Mouse (Mus musculus): ENCODE measurements around the gene Corin. TPM values are rescaled to one million over a fixed set of nuclear protein-coding genes. Genes with fewer than 3 reads are reported as not detected.

Gene Corin
- polyA plus RNA-seq, 1 experiment: not detected

DNA sequence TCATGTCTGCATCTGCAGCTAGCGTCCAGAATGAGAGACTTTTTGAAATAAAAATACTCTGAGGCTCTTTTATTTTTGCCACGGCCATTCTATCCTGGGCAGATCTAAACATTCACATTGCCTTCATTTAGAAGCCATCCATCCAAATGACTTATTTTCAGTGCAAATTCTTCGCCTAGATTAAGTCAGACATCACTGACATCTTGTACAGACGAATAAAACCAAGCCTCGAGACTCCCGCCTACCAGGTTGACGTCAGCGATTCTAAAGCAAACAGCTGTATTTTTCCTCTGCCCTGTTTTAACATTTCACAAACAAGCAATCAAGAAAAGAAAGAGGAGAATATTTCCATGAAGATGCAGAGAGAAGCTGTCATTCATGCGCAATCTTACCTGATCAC, 100.9 kb downstream of the Corin start:
- Histone ChIP-seq H3K4me1 (ENCODE audit: control insufficient read depth, insufficient read depth, low read length) (no peaks in the 10 kb centered on the region), H3K27ac (ENCODE audit: insufficient read depth, low read length) (no peak overlapping the region), H3K4me3 (ENCODE audit: insufficient read depth, low read length) (no peak overlapping the region)
- TF ChIP-seq CTCF (IDR thresholded peaks at IDR 0.05; ENCODE audit: borderline replicate concordance, insufficient read depth, low read length): no peak
- TF ChIP-seq POLR2A (IDR thresholded peaks at IDR 0.05; ENCODE audit: low read depth, low read length): no peak

DNA sequence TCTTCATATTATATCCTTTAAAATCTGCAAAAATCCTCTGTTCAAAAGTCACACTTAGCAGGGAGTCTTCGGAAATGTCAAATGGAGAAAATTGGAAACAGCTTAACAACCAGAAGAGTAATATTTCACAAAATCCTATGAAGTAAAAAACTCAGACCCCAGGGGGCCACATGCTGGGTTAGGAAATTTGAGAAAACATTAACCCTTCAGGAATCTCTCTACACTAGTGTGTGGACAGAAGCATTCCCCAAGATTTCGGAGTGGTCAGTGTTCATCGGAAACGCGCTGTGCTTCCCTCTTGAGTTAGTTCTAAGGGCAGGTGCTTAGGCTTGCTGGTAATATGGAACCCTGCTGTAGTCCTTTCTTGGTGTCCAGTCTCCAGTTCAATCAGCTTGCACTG, 101.4 kb downstream of the Corin start:
- no peaks in the 10 kb centered on the region for H3K4me1 ChIP-seq (ENCODE audit: control insufficient read depth, insufficient read depth, low read length)
- no peak for TF ChIP-seq CTCF (IDR thresholded peaks at IDR 0.05; ENCODE audit: borderline replicate concordance, insufficient read depth, low read length)
- TF ChIP-seq POLR2A (IDR thresholded peaks at IDR 0.05; ENCODE audit: low read depth, low read length): no peak
- no peak overlapping the region for H3K27ac ChIP-seq (ENCODE audit: insufficient read depth, low read length)
- no peak overlapping the region for H3K4me3 ChIP-seq (ENCODE audit: insufficient read depth, low read length)

GRCm38 (mm10) chr5:72401778-72402177, 102.5 kb downstream of the Corin start:
- Histone ChIP-seq H3K4me3 (ENCODE audit: insufficient read depth, low read length) (no peak overlapping the region), H3K27ac (ENCODE audit: insufficient read depth, low read length) (no peak overlapping the region), H3K4me1 (ENCODE audit: control insufficient read depth, insufficient read depth, low read length) (no peaks in the 10 kb centered on the region)
- TF ChIP-seq CTCF (IDR thresholded peaks at IDR 0.05; ENCODE audit: borderline replicate concordance, insufficient read depth, low read length): no peak
- no peak for TF ChIP-seq POLR2A (IDR thresholded peaks at IDR 0.05; ENCODE audit: low read depth, low read length)

DNA sequence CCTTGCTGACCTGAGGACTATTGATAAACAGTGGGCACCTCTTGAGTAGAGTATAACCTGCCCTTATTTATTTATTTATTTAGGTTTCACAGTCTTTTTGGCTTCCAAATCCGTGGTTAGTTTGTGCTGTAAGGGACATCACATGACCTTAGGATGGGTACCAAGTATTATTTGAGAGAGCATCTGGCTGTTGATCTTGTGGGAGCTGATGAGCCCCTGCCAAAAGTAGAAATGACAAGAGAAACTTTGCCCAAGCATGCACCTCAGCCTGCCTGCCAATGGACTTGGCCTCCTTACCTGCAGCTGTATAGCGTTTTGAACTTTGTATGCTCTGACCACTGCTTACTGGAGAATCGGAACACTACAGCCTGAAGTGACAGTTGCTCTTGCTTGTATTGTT, 103.0 kb downstream of the Corin start:
- no peak overlapping the region for H3K4me3 ChIP-seq (ENCODE audit: insufficient read depth, low read length)
- no peaks in the 10 kb centered on the region for H3K4me1 ChIP-seq (ENCODE audit: control insufficient read depth, insufficient read depth, low read length)
- no peak overlapping the region for H3K27ac ChIP-seq (ENCODE audit: insufficient read depth, low read length)
- TF ChIP-seq POLR2A (IDR thresholded peaks at IDR 0.05; ENCODE audit: low read depth, low read length): no peak
- no peak for TF ChIP-seq CTCF (IDR thresholded peaks at IDR 0.05; ENCODE audit: borderline replicate concordance, insufficient read depth, low read length)

DNA sequence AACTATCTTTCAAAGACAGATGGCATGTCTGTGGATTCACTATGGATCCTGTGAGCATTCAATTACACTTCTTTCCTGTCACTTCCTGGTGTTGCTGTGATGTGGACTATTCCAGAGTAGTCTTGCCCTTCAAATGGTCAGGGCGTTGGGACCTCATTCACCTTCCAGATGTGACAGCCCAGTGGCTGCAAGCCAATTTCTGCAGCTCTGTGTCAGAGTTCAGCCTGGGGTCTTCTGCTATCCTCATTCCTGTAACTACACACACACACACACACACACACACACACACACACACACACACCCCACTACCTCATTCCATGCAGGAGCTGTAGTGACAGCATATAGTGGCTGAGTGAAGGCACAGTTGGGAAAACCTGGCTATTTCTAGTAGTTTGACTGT, 122.1 kb downstream of the Corin start:
- Histone ChIP-seq H3K4me1 (ENCODE audit: control insufficient read depth, insufficient read depth, low read length) (no peaks in the 10 kb centered on the region; the same call in 1 of the 2 replicates), H3K4me3 (ENCODE audit: insufficient read depth, low read length) (no peak overlapping the region), H3K27ac (ENCODE audit: insufficient read depth, low read length) (no peak overlapping the region)
- TF ChIP-seq POLR2A (IDR thresholded peaks at IDR 0.05; ENCODE audit: low read depth, low read length) (no peak), CTCF (IDR thresholded peaks at IDR 0.05; ENCODE audit: borderline replicate concordance, insufficient read depth, low read length) (no peak)

DNA sequence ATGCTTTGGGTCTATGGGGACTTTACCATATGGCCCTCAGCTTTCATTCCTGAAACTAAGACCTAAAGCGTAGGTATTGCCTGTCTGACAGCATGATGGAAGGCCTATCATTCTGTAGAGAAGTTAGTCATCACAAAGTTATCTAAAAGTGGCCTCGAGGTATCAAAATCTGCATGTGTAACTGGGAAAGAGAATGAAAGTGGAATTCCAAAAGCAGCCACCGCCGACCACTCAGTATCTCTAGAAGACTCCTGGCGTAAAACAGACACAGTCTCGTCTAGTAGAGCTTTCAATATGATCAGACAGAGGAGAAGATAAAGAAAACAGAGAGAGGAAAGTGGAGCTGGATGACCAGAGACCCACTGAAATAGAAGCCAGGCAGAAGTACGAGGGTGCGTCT, 123.7 kb downstream of the Corin start:
- TF ChIP-seq CTCF (IDR thresholded peaks at IDR 0.05; ENCODE audit: borderline replicate concordance, insufficient read depth, low read length) (no peak), POLR2A (IDR thresholded peaks at IDR 0.05; ENCODE audit: low read depth, low read length) (no peak)
- Histone ChIP-seq H3K27ac (ENCODE audit: insufficient read depth, low read length) (no peak overlapping the region), H3K4me1 (ENCODE audit: control insufficient read depth, insufficient read depth, low read length) (no peaks in the 10 kb centered on the region; the same call in 1 of the 2 replicates), H3K4me3 (ENCODE audit: insufficient read depth, low read length) (no peak overlapping the region)

- H3K27ac ChIP-seq (ENCODE audit: insufficient read depth, low read length): no peak overlapping the region
- H3K4me3 ChIP-seq (ENCODE audit: insufficient read depth, low read length): no peak overlapping the region
- H3K4me1 ChIP-seq (ENCODE audit: control insufficient read depth, insufficient read depth, low read length): no peaks in the 10 kb centered on the region
- TF ChIP-seq POLR2A (IDR thresholded peaks at IDR 0.05; ENCODE audit: low read depth, low read length) (no peak), CTCF (IDR thresholded peaks at IDR 0.05; ENCODE audit: borderline replicate concordance, insufficient read depth, low read length) (no peak)
Measured at GRCm38 (mm10) chr5:72368004-72368403, 136.3 kb downstream of the Corin start.

DNA sequence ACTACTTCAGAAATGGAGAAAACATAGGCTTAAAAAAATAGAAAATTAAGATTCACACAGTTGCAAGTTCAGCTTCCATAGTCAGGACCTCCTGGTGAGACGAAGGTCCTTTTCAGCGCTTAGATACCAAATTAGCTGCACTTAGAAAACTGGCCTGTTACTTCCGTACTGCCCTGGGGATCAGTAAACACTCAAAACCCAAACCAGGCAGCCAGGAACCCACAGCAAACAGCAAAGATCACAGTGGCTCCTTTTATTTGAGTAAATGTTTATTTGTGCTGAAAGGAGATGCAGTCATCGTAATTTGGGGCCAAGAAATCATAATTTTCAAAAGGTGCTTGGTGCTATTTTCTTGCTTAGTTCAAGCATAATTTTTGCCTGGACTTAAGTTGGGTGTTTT, 138.5 kb downstream of the Corin start:
- no peak for TF ChIP-seq POLR2A (IDR thresholded peaks at IDR 0.05; ENCODE audit: low read depth, low read length)
- TF ChIP-seq CTCF (IDR thresholded peaks at IDR 0.05; ENCODE audit: borderline replicate concordance, insufficient read depth, low read length): no peak
- Histone ChIP-seq H3K27ac (ENCODE audit: insufficient read depth, low read length) (no peak overlapping the region), H3K4me1 (ENCODE audit: control insufficient read depth, insufficient read depth, low read length) (no peaks in the 10 kb centered on the region), H3K4me3 (ENCODE audit: insufficient read depth, low read length) (no peak overlapping the region)

DNA sequence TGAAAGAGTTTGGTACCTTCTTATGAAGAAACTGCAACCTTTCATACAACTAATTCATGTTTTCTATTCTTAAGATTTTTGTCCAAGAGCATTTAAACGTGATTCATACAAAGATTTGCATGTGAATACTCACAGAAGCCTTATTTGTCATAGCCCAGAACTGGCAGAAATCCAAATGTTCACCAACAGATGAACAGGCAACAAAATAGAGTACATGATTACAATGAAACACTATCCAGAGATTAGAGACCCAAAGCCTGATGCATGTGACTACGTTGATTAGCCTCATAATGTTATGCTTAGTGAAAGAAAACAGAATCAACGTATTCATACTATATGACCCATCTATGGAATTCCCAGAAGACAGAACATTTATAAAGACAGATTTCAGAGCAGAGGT, 140.4 kb downstream of the Corin start:
- Histone ChIP-seq H3K4me1 (ENCODE audit: control insufficient read depth, insufficient read depth, low read length) (no peaks in the 10 kb centered on the region), H3K4me3 (ENCODE audit: insufficient read depth, low read length) (no peak overlapping the region), H3K27ac (ENCODE audit: insufficient read depth, low read length) (no peak overlapping the region)
- TF ChIP-seq POLR2A (IDR thresholded peaks at IDR 0.05; ENCODE audit: low read depth, low read length) (no peak), CTCF (IDR thresholded peaks at IDR 0.05; ENCODE audit: borderline replicate concordance, insufficient read depth, low read length) (no peak)

GRCm38 (mm10) chr5:72353746-72354145, 150.5 kb downstream of the Corin start:
- Histone ChIP-seq H3K27ac (ENCODE audit: insufficient read depth, low read length) (no peak overlapping the region), H3K4me3 (ENCODE audit: insufficient read depth, low read length) (no peak overlapping the region), H3K4me1 (ENCODE audit: control insufficient read depth, insufficient read depth, low read length) (no peaks in the 10 kb centered on the region)
- no peak for TF ChIP-seq CTCF (IDR thresholded peaks at IDR 0.05; ENCODE audit: borderline replicate concordance, insufficient read depth, low read length)
- no peak for TF ChIP-seq POLR2A (IDR thresholded peaks at IDR 0.05; ENCODE audit: low read depth, low read length)

All from embryonic fibroblast, embryonic 13.5 days (primary cell).